Mouse (Mus musculus) olfactory bulb, adult 2 months (tissue): ENCODE data around the gene Msantd2. TPM values are rescaled to one million over a fixed set of nuclear protein-coding genes. Genes with fewer than 3 reads are reported as not detected.

ENCODE experiments used
- H3K27ac ChIP-seq: fragments of 200-500 bp; 2 replicates; pipeline ENCODE4 v1.5.1; 2012; ENCODE audit warnings: low read depth, low read length; ENCODE audit not compliant: insufficient read depth
- H3K4me1 ChIP-seq: fragments of 200-500 bp; 2 replicates; pipeline ENCODE4 v1.6.1; 2012; ENCODE audit warnings: low read length; ENCODE audit not compliant: control insufficient read depth, insufficient read depth
- H3K4me3 ChIP-seq: fragments of 200-500 bp; 2 replicates; pipeline ENCODE4 v1.5.1; 2012; ENCODE audit warnings: mild to moderate bottlenecking, low read depth, low read length, moderate library complexity; ENCODE audit not compliant: insufficient read depth
- CTCF ChIP-seq: fragments of 200-500 bp; IDR thresholded peaks from 2 replicates; pipeline ENCODE4 v1.5.1; 2012; ENCODE audit warnings: low read depth, mild to moderate bottlenecking, low read length, moderate library complexity; ENCODE audit not compliant: insufficient read depth
- POLR2A ChIP-seq: fragments of 200-500 bp; IDR thresholded peaks from 2 replicates; pipeline ENCODE4 v1.6.1; 2012; ENCODE audit warnings: mild to moderate bottlenecking, low read depth, low read length, moderate library complexity; ENCODE audit not compliant: insufficient read depth
- WGBS: fragments of 180-500 bp; shearing (Covaris S2); methylation state at CpG from one replicate; pipeline ENCODE4 v1.1.7; 2018; 5-methylcytosine and 5-hydroxymethylcytosine counted together
- polyA plus RNA-seq: library from polyadenylated mRNA; stranded (reverse); fragments of >200 nt; gene quantifications from 2 replicates; pipeline ENCODE4 v1.2.4, GENCODE M21; 2012; ENCODE audit warnings: low replicate concordance; ENCODE audit not compliant: missing spikeins, insufficient read depth, insufficient read length

Msantd2 gene
- polyA plus RNA-seq: not detected in 2 replicates

- Histone ChIP-seq H3K27ac (peak within 1 kb of the TSS; percentile 88), H3K4me1 (peaks cover 6% of the 10 kb centered on the region; the same call in 1 of the 2 replicates), H3K4me3 (peak within 1 kb of the TSS; percentile 74)
- no peak for TF ChIP-seq CTCF
- TF ChIP-seq POLR2A: peak; percentile 95
- WGBS: 0% methylated on average over 44 of the region's 44 CpGs
These were observed at the start of gene Msantd2 for GRCm38 (mm10) chr9:37488611-37489396. Msantd2 (plus strand) TSS chr9:37489319.

GRCm38 (mm10) chr9:37452401-37452800, 36.7 kb upstream of the Msantd2 start:
- TF ChIP-seq POLR2A (no peak), CTCF (no peak)
- 41% methylated on average over 5 of the region's 5 CpGs for WGBS
- Histone ChIP-seq H3K27ac (no peak overlapping the region), H3K4me3 (no peak overlapping the region), H3K4me1 (peaks cover 9% of the 10 kb centered on the region)

GRCm38 (mm10) chr9:37453328-37453727, 35.8 kb upstream of the Msantd2 start:
- WGBS: 79% methylated on average over 4 of the region's 4 CpGs
- peaks cover 12% of the 10 kb centered on the region for H3K4me1 ChIP-seq
- no peak overlapping the region for H3K4me3 ChIP-seq
- no peak for TF ChIP-seq CTCF
- TF ChIP-seq POLR2A: no peak
- no peak overlapping the region for H3K27ac ChIP-seq

GRCm38 (mm10) chr9:37454011-37454492, 35.1 kb upstream of the Msantd2 start:
- 59% methylated on average over 6 of the region's 6 CpGs for WGBS
- TF ChIP-seq POLR2A (no peak), CTCF (no peak)
- Histone ChIP-seq H3K4me1 (peaks cover 12% of the 10 kb centered on the region), H3K27ac (no peak overlapping the region), H3K4me3 (no peak overlapping the region)

- WGBS: 70% methylated on average over 3 of the region's 3 CpGs
- TF ChIP-seq POLR2A (no peak), CTCF (no peak)
- no peak overlapping the region for H3K4me3 ChIP-seq
- H3K4me1 ChIP-seq: peaks cover 15% of the 10 kb centered on the region
- no peak overlapping the region for H3K27ac ChIP-seq
These were observed 34.1 kb upstream of the Msantd2 start for GRCm38 (mm10) chr9:37454991-37455390.

DNA sequence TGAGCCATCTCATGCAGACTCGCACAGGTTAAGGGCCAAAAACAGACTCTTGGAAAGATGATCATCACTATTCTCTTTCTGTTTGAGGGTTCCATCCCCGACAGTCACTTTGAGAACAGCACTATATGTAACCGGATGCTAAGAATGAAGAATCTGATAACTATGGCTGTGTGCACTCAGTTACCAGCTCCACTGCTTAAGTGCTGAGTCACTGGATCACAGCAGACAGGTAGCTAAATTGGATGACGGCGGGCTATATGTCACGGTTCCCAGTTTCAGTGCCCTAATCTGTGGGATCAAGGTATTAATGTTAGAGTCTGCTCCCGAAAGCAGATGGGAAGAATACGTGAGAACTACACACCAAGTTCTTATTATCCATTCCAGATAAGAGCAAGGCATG, 33.3 kb upstream of the Msantd2 start:
- 16% methylated on average over 8 of the region's 8 CpGs for WGBS
- TF ChIP-seq CTCF (no peak), POLR2A (no peak)
- no peak overlapping the region for H3K27ac ChIP-seq
- H3K4me1 ChIP-seq: peaks cover 20% of the 10 kb centered on the region
- no peak overlapping the region for H3K4me3 ChIP-seq

DNA sequence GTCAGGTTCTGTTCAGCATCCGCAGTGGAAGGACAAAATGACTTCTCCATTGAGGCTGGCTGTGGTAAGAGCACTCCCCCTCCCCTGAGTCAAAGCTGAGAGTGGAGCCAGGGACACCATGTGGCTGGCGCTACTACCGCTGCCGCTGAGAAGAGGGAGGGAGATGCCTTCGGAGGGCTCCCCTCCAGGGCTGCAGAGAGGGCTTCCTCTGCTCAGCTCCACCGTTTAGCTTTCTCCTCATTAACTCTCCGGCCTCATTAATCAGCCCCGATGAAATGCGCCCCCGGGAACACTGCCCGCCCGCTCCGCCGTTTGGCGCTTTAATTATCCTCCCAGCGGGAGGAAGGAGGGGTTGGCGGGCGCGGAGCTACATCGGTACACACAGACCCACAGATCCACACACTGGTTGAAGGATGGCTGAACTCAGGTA, 32.6 kb upstream of the Msantd2 start:
- Histone ChIP-seq H3K27ac (0 out of 2 replicates have a peak overlapping the region, but pooled peaks have one; percentile 7), H3K4me3 (peak overlapping the region; percentile 46), H3K4me1 (peaks cover 20% of the 10 kb centered on the region)
- whole genome bisulfite sequencing: under 1% methylated on average over 20 of the region's 20 CpGs
- no peak for TF ChIP-seq POLR2A
- TF ChIP-seq CTCF: no peak

DNA sequence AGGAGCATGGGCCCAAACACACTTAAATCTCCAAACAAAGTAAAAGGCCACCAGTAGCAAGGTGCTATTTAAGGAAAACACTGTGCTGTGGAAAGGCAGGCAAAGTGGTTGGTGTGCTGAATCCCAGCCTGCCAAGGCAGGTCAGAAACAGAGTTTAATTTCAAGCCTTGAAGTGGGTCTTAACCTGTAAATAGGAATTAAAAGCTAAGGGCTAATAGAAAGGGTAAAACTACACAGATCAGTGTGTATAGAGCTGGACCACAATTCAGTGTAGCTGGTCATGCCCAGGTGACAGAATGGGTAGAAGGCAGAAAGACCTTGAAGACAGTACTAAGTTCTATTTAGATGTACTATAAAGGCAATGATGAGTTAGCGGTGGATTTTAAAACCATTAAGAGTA, 32.0 kb upstream of the Msantd2 start:
- TF ChIP-seq CTCF: no peak
- TF ChIP-seq POLR2A: no peak
- WGBS: 72% methylated on average over 1 of the region's 1 CpGs
- Histone ChIP-seq H3K4me3 (no peak overlapping the region), H3K27ac (0 out of 2 replicates have a peak overlapping the region, but pooled peaks have one; percentile 7), H3K4me1 (peaks cover 20% of the 10 kb centered on the region)

DNA sequence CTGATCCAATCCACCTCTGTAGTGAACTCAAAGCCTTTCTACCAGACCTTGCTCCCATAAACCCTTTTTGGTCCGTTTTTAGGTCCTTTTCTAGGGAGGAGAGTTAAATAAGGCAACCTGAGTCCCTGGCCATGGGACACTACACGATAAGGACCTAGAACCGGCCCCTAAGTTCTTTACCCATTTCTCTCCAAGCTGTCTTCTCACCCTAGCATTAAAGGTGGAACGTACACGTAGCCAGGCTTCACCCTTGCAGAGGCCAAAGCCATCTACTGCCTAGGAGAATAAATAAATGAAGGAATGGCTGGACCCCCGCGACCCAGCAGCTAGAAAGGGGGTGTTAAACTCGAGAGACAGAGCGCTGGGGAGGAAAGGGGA, 29.5 kb upstream of the Msantd2 start:
- WGBS: 19% methylated on average over 9 of the region's 9 CpGs
- Histone ChIP-seq H3K27ac (peak overlapping the region; percentile 79), H3K4me3 (peak overlapping the region; percentile 65), H3K4me1 (peaks cover 18% of the 10 kb centered on the region)
- no peak for TF ChIP-seq POLR2A
- TF ChIP-seq CTCF: no peak
